Mouse (Mus musculus) midbrain, embryonic 14.5 days (tissue): ENCODE data around the gene Acss2. TPM values are rescaled to one million over a fixed set of nuclear protein-coding genes. Genes with fewer than 3 reads are reported as not detected.

Experiments used
- ATAC-seq: fragments of 200-750 bp; cut with Nextera tagmentation; 2 replicates; pipeline ENCODE4 v1.8.0; 2017; ENCODE audit warnings: moderate number of reproducible peaks, moderate library complexity; ENCODE audit not compliant: low FRiP score, low TSS enrichment
- DNase-seq: peaks from one replicate; pipeline ENCODE4 v3.0.0-alpha.2; 2015
- H3K27ac ChIP-seq: fragments of 300-500 bp; sonication (generic); replicated peaks from 2 replicates; pipeline ENCODE4 v1.5.1; 2014; ENCODE audit warnings: mild to moderate bottlenecking, low read depth, low read length, moderate library complexity
- H3K27me3 ChIP-seq: fragments of 300-500 bp; sonication (generic); 2 replicates; pipeline ENCODE4 v1.6.1; 2014; ENCODE audit warnings: low read length, control low read depth, mixed read lengths; ENCODE audit not compliant: control insufficient read depth, insufficient read depth
- H3K36me3 ChIP-seq: fragments of 300-500 bp; sonication (generic); 2 replicates; pipeline ENCODE4 v1.6.1; 2014; ENCODE audit warnings: low read length, control low read depth; ENCODE audit not compliant: control insufficient read depth, insufficient read depth
- H3K4me1 ChIP-seq: fragments of 300-500 bp; sonication (generic); 2 replicates; pipeline ENCODE4 v1.6.1; 2014; ENCODE audit warnings: mild to moderate bottlenecking, antibody characterized with exemption, low read length, control low read depth; ENCODE audit not compliant: control insufficient read depth, insufficient read depth
- H3K4me2 ChIP-seq: fragments of 300-500 bp; sonication (generic); 2 replicates; pipeline ENCODE4 v1.6.1; 2014; ENCODE audit warnings: mild to moderate bottlenecking, low read length, moderate library complexity
- H3K4me3 ChIP-seq: fragments of 300-500 bp; sonication (generic); replicated peaks from 2 replicates; pipeline ENCODE4 v1.5.1; 2014; ENCODE audit warnings: low read depth, low read length
- H3K9ac ChIP-seq: fragments of 300-500 bp; sonication (generic); replicated peaks from 2 replicates; pipeline ENCODE4 v1.6.1; 2014; ENCODE audit warnings: mild to moderate bottlenecking, low read length, moderate library complexity
- H3K9me3 ChIP-seq: fragments of 300-500 bp; sonication (generic); 2 replicates; pipeline ENCODE4 v1.6.1; 2016; ENCODE audit warnings: low read length, control low read depth, mixed read lengths; ENCODE audit not compliant: control insufficient read depth
- WGBS: fragments of 180-500 bp; shearing (Covaris S2); extraction: QIAGEN DNeasy Blood & Tissue Kit; methylation state at CpG from one replicate; pipeline ENCODE4 v1.1.7; 2014; 5-methylcytosine and 5-hydroxymethylcytosine counted together
- polyA plus RNA-seq: library from polyadenylated mRNA; unstranded; fragments of >200 nt; fragmentation: Nextera tagmentation; extraction: Ambion mirVana; gene quantifications from 2 replicates; pipeline ENCODE4 v1.2.1, GENCODE M21; 2014

The Acss2 gene
- polyA plus RNA-seq, 1 experiment from 2014 or later: 25.7 TPM

GRCm38 (mm10) chr2:155576656-155577055, 58.9 kb downstream of the Acss2 start:
- no peak overlapping the region for H3K4me2 ChIP-seq
- no peak overlapping the region for H3K4me3 ChIP-seq
- H3K9ac ChIP-seq: no peak overlapping the region
- H3K36me3 ChIP-seq: 0 out of 2 replicates have a peak, but pooled peaks cover 3% of the 10 kb centered on the region
- 86% methylated on average over 9 of the region's 9 CpGs for WGBS
- no peaks in the 10 kb centered on the region for H3K4me1 ChIP-seq
- H3K9me3 ChIP-seq: no peaks in the 10 kb centered on the region
- ATAC-seq (no peak), DNase-seq (no peak)
- H3K27ac ChIP-seq: no peak overlapping the region
- H3K27me3 ChIP-seq: no peaks in the 10 kb centered on the region

DNA sequence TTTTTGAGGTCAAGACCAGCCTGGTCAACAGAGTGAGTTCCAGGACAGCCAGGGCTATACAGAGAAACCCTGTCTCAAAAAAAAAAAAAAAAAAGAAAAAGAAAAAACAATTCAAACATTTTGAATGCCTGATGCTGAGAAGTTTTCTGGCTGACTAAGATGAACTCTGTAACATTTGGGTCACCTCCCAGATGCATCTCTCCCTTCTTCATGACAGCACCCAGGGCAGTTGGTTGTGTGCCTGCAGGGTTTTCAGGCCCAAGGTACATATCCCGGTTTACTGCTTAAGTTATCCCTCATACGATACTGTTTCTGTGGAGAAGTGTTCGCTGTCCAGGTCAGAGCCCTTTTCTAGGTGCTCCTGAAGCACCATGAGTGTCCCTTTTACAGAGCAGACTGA, 62.6 kb downstream of the Acss2 start:
- Histone ChIP-seq H3K4me1 (no peaks in the 10 kb centered on the region), H3K9ac (no peak overlapping the region), H3K27me3 (no peaks in the 10 kb centered on the region), H3K4me3 (no peak overlapping the region), H3K4me2 (no peak overlapping the region), H3K27ac (no peak overlapping the region), H3K9me3 (no peaks in the 10 kb centered on the region), H3K36me3 (0 out of 2 replicates have a peak, but pooled peaks cover 3% of the 10 kb centered on the region)
- no peak for DNase-seq
- 89% methylated on average over 3 of the region's 3 CpGs for WGBS
- no peak for ATAC-seq

DNA sequence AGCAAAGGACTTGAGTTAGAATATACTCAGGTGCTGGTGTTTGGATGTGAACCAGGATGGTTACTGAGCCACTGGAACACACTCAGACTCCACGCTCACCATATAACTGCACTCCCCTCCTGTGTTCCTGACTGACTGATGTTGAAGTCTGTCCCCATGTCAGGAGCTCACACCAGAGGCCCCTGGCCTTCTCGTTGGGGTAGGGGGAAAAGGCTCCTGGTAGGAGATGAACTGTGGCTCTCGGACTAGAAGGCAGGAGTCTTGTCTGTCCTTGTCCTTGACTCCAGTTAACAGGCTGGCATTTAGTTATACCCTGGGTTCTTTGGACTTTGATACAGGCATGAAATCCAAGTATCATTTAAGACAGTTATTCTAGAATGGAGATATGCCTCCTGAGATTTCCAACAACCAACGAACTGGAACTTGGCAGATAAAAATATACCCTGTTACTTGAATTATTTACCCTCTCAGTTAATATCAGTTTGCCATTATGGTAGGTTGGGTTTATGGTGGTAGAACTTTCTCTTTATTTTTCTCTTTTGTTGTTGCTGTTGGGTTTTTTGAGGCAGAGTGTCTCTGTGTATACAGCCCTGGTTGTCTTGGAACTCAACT, 64.7 kb downstream of the Acss2 start:
- no peak for ATAC-seq
- 82% methylated on average over 4 of the region's 4 CpGs for WGBS
- Histone ChIP-seq H3K4me1 (no peaks in the 10 kb centered on the region), H3K9ac (no peak overlapping the region), H3K9me3 (no peaks in the 10 kb centered on the region), H3K27me3 (no peaks in the 10 kb centered on the region), H3K27ac (no peak overlapping the region), H3K4me2 (no peak overlapping the region), H3K36me3 (0 out of 2 replicates have a peak, but pooled peaks cover under 1% of the 10 kb centered on the region), H3K4me3 (no peak overlapping the region)
- no peak for DNase-seq

GRCm38 (mm10) chr2:155582996-155583395, 65.2 kb downstream of the Acss2 start:
- no peaks in the 10 kb centered on the region for H3K36me3 ChIP-seq
- no peak for ATAC-seq
- WGBS: 85% methylated on average over 5 of the region's 5 CpGs

DNA sequence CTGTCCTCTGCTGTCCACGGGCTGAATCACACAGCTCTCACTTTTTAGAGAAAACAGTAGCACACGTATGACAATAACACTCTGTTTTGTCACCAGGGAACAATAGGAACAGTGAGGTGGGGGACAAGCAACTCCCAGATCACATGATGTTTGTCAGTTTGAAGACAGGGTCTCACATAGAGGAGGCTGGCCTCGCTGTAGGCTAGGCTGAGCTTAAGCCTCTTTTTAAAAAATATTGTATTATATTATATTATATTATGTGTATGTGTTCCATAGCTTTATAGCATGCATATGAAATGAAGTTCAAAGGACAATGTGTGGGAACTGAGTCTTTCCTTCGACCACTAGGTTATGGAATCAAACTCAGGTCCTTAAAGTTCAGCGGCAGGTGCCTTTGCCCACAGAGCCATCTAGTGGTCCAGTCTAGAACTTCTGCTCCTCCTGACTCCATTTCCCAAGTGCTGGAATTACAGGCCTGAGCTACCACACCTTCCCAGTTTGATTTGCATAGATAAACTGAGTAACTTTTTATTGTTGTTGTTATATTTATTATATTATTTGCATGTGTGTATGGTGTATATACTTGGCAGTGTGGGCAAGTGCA, 66.3 kb downstream of the Acss2 start:
- Histone ChIP-seq H3K9me3 (no peaks in the 10 kb centered on the region), H3K4me2 (no peak overlapping the region), H3K9ac (no peak overlapping the region), H3K36me3 (no peaks in the 10 kb centered on the region), H3K4me3 (no peak overlapping the region), H3K27ac (no peak overlapping the region), H3K4me1 (no peaks in the 10 kb centered on the region), H3K27me3 (no peaks in the 10 kb centered on the region)
- WGBS: 42% methylated on average over 5 of the region's 5 CpGs
- DNase-seq (peak; percentile 83), ATAC-seq (no peak)

More at GRCm38 (mm10) chr2:155582996-155583395, 65.2 kb downstream of the Acss2 start:
- Histone ChIP-seq H3K27me3 (no peaks in the 10 kb centered on the region), H3K4me3 (no peak overlapping the region), H3K4me1 (no peaks in the 10 kb centered on the region), H3K9ac (no peak overlapping the region), H3K4me2 (no peak overlapping the region), H3K9me3 (no peaks in the 10 kb centered on the region), H3K27ac (no peak overlapping the region)
- DNase-seq: no peak

DNA sequence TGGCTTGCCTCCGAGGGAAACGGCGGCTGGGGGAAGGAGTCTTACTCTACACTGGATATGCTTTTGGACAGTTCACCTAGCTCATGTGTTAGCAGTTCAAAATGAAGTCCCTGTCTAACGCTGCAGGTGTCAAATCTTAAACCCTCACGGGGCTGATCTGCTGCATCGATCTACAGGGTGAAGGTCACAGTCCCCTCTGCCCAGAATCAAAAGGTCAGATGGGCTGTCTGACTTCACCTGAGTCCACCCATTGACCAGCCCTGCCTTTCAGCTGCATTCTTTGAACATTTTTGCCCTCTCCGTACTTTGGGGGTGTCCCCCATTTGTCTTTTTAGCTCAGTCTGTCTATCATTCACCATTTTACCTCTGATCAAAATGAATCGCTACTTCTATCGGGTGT, 67.3 kb downstream of the Acss2 start:
- Histone ChIP-seq H3K36me3 (no peaks in the 10 kb centered on the region), H3K9ac (no peak overlapping the region), H3K4me2 (no peak overlapping the region), H3K4me1 (no peaks in the 10 kb centered on the region), H3K9me3 (no peaks in the 10 kb centered on the region), H3K27me3 (no peaks in the 10 kb centered on the region), H3K4me3 (no peak overlapping the region), H3K27ac (no peak overlapping the region)
- DNase-seq (no peak), ATAC-seq (no peak)
- WGBS: 61% methylated on average over 9 of the region's 9 CpGs

- no peak overlapping the region for H3K9ac ChIP-seq
- no peaks in the 10 kb centered on the region for H3K36me3 ChIP-seq
- DNase-seq (no peak), ATAC-seq (no peak)
- H3K27me3 ChIP-seq: no peaks in the 10 kb centered on the region
- no peaks in the 10 kb centered on the region for H3K4me1 ChIP-seq
- H3K4me2 ChIP-seq: no peak overlapping the region
- H3K9me3 ChIP-seq: no peaks in the 10 kb centered on the region
- H3K27ac ChIP-seq: no peak overlapping the region
- WGBS: 36% methylated on average over 10 of the region's 10 CpGs
- no peak overlapping the region for H3K4me3 ChIP-seq
Observed at GRCm38 (mm10) chr2:155585486-155585885, 67.7 kb downstream of the Acss2 start.

- no peak overlapping the region for H3K27ac ChIP-seq
- no peaks in the 10 kb centered on the region for H3K9me3 ChIP-seq
- WGBS: 82% methylated on average over 3 of the region's 3 CpGs
- H3K27me3 ChIP-seq: no peaks in the 10 kb centered on the region
- no peak overlapping the region for H3K4me2 ChIP-seq
- ATAC-seq: no peak
- H3K9ac ChIP-seq: no peak overlapping the region
- DNase-seq: no peak
- H3K36me3 ChIP-seq: no peaks in the 10 kb centered on the region
- no peak overlapping the region for H3K4me3 ChIP-seq
- H3K4me1 ChIP-seq: peaks cover 8% of the 10 kb centered on the region; the same call in 1 of the 2 replicates
Observed at GRCm38 (mm10) chr2:155588136-155588535, 70.4 kb downstream of the Acss2 start.

DNA sequence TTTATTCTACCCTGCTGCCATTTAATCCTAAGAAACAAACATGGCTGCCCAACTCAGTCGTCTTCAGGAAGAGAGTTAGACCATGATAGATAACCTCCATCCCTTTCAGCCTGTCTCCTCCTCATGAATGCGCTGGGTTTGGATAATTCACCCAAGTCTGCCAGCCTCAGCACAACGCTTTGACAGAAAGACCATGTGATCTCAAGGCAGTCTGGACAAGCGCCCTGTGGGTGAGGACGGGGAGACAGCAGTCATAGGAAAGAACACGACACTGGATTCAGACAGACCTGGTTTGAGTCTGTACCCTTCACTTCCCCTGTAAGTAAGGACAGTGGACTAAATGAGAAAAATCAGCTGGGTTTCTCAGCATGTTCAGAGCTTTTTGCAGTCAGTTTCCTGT, 71.8 kb downstream of the Acss2 start:
- no peaks in the 10 kb centered on the region for H3K27me3 ChIP-seq
- H3K4me3 ChIP-seq: no peak overlapping the region
- no peak overlapping the region for H3K9ac ChIP-seq
- DNase-seq: no peak
- H3K4me2 ChIP-seq: no peak overlapping the region
- no peaks in the 10 kb centered on the region for H3K36me3 ChIP-seq
- 78% methylated on average over 6 of the region's 6 CpGs for WGBS
- H3K27ac ChIP-seq: no peak overlapping the region
- no peak for ATAC-seq
- H3K4me1 ChIP-seq: peaks cover 8% of the 10 kb centered on the region; the same call in 1 of the 2 replicates
- H3K9me3 ChIP-seq: no peaks in the 10 kb centered on the region
